Mouse (Mus musculus) activated CD4-positive, CD25-positive, alpha-beta regulatory T cell, adult 4 months (primary cell): ENCODE measurements around the gene Olfr584. TPM values are rescaled to one million over a fixed set of nuclear protein-coding genes. Genes with fewer than 3 reads are reported as not detected.

Source experiments
- ATAC-seq: one replicate; pipeline ENCODE4 v1.8.0; 2017
- polyA plus RNA-seq, 2 experiments: library from polyadenylated mRNA; unstranded; fragments of 100-300 nt; shearing (Covaris generic); gene quantifications; one replicate each; pipeline ENCODE4 v1.2.1; 2017

Olfr584 gene
- polyA plus RNA-seq: not detected

DNA sequence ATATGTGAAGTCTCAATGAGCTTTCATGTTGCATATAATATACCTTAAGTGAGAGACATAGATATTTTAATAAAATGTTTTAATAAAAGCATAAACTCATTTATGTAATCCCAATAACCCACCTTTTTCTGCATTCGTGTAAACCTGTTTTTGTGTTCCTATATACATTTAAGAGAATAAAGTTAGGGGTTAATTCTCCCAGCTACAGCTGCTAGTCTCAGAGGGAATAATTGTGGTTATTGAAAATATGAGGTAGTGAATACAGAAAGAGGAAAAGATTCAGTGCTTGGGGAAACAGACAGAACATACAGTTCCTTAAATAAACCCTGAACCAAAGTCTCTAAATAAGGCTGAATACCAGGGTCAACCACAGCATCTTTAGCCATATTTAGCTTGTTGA is at the start of gene Olfr584:
Gene Olfr584 (plus strand): TSS at position 301 of the 400 bp plus-strand sequence.
- ATAC-seq: no peak

DNA sequence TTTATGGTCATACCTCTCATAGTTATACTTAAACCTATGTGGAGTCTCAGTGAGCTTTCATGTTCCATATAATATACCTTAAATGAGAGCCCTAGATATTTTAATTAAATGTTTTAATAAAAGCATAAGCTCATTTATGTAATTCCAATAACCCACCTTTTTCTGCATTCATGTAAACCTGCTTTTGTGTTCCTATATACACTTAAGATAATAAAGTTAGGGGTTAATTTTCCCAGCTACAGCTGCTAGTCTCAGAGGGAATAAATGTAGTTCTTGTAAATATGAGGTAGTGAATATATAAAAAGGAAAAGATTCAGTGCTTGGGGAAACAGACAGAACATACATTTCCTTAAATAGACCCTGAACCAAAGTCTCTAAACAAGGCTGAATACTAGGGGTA is 44.0 kb upstream of the Olfr584 start, which contains the start of gene Olfr582:
Gene Olfr582 (plus strand): TSS at position 301 of the 400 bp plus-strand sequence.
- no peak for ATAC-seq

DNA sequence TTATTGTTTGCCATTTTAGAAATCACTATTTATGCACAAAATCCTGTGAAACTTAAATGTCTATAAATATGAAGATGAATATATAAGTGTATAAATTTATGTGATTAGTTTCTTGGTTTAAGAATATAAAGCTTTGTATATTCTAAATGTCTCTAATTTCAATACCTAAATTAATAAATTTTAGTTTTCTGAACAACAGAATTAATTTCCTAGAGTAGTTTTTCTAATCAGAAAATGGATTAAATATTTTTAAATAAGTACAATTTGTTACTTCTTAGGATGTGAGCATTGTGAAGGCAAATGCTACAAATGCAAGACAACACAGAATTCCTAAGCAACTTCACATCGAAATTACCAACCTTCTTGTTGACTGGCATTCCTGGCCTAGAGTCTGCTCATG is 30.7 kb upstream of the Olfr584 start, which contains the start of gene Olfr583:
Gene Olfr583 (plus strand): TSS at position 301 of the 400 bp plus-strand sequence.
- ATAC-seq: no peak

DNA sequence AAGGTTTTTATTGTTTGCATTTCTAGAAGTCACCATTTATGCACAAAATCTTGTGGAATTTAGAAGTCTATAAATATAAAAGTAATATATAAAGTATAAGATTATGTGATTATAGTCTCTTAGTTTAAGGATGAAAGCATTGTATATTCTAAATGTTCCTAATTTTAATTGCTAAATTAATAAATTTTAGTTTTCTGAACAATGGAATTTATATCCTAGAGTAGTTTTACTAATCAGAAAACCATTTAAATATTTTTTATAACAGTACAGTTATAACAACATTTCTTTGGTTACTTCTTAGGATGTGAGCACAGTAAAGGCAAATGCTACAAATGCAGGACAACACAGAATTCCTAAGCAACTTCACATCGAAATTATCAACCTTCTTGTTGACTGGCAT is 15.7 kb downstream of the Olfr584 start, which contains the start of gene Olfr585:
Gene Olfr585 (plus strand): TSS at position 301 of the 400 bp plus-strand sequence.
- ATAC-seq: no peak

DNA sequence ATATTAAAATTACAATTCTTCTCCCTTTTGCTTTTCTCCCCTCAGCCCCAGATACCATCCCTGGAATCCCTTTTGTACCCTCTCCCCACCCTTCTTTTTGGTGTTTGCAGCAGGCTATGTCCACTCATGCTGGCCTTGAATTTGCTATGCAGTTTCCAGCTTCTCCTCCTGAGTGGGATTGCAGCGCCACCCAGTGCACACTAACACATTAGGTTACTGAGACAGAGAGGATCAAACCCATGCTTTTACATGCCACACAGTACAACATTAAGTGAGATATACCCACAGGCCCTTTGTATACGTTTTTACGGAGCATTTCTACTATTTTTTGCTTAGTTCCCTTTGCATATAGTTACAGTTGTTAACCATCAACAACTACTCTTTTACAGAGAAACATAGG is 37.7 kb downstream of the Olfr584 start:
- no peak for ATAC-seq

DNA sequence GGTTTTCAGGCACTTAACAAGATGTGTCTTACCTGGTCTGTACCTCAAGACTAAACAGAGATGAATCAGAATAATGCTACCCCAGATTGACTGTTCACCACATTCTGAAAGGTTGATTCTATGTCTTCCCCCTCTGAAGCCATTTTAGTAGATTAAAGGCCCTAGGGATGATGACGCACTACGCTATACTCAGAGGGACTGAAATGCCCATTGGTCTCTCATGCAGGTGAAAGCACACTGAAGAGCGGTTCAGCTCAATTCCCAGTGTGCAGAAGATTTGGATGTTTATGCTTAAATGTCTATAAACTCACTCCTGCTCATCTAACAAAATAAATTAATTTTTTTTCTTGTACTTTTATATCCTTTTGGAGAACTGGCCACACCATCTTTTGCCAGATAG is 43.9 kb downstream of the Olfr584 start, which contains the start of gene Olfr586:
Gene Olfr586 (minus strand): TSS at position 101 of the 400 bp plus-strand sequence.
- ATAC-seq: no peak

Other genes with a start within 250 kb of the Olfr584 start
- gene Olfr566, start 223.1 kb upstream of the Olfr584 start, polyA plus RNA-seq: under 1 TPM in 1 of 2 experiments, not detected in 1; 0.16 TPM
- not detected for gene Olfr568, start 204.8 kb upstream of the Olfr584 start, polyA plus RNA-seq
- gene Olfr569, start 191.0 kb upstream of the Olfr584 start, polyA plus RNA-seq: not detected
- not detected for gene Olfr570, start 187.3 kb upstream of the Olfr584 start, polyA plus RNA-seq
- gene Olfr571, start 164.3 kb upstream of the Olfr584 start, polyA plus RNA-seq: not detected
- not detected for gene Olfr572, start 157.5 kb upstream of the Olfr584 start, polyA plus RNA-seq
- not detected for gene Olfr573-ps1, start 139.3 kb upstream of the Olfr584 start, polyA plus RNA-seq
- not detected for gene Olfr574, start 133.4 kb upstream of the Olfr584 start, polyA plus RNA-seq
- not detected for gene Olfr575, start 123.1 kb upstream of the Olfr584 start, polyA plus RNA-seq
- not detected for gene Olfr576, start 119.2 kb upstream of the Olfr584 start, polyA plus RNA-seq
- not detected for gene Olfr577, start 105.9 kb upstream of the Olfr584 start, polyA plus RNA-seq
- not detected for gene Olfr578, start 92.6 kb upstream of the Olfr584 start, polyA plus RNA-seq
- not detected for gene Olfr582, start 43.9 kb upstream of the Olfr584 start, polyA plus RNA-seq
- not detected for gene Olfr583, start 30.6 kb upstream of the Olfr584 start, polyA plus RNA-seq
- not detected for gene Olfr585, start 15.8 kb downstream of the Olfr584 start, polyA plus RNA-seq
- not detected for gene Olfr586, start 43.8 kb downstream of the Olfr584 start, polyA plus RNA-seq
- under 1 TPM in 1 of 2 experiments, not detected in 1; 0.07 TPM for gene Olfr588-ps1, start 59.0 kb downstream of the Olfr584 start, polyA plus RNA-seq
- not detected for gene Olfr589, start 74.5 kb downstream of the Olfr584 start, polyA plus RNA-seq
- under 1 TPM in 1 of 2 experiments, not detected in 1; 0.09 TPM for gene Olfr591, start 96.5 kb downstream of the Olfr584 start, polyA plus RNA-seq
- not detected for gene Olfr592, start 102.9 kb downstream of the Olfr584 start, polyA plus RNA-seq
- not detected for gene Olfr593, start 130.0 kb downstream of the Olfr584 start, polyA plus RNA-seq
- not detected for gene Olfr594, start 135.1 kb downstream of the Olfr584 start, polyA plus RNA-seq
- not detected for gene Usp17ld, start 170.6 kb downstream of the Olfr584 start, polyA plus RNA-seq
- gene Olfr596, start 223.8 kb downstream of the Olfr584 start, polyA plus RNA-seq: not detected
- under 1 TPM in 1 of 2 experiments, not detected in 1; 0.12 TPM for gene Olfr597, start 234.4 kb downstream of the Olfr584 start, polyA plus RNA-seq
- gene Olfr598, start 241.7 kb downstream of the Olfr584 start, polyA plus RNA-seq: not detected